Mouse (Mus musculus): ENCODE measurements around the gene Ak1.

GRCm38 (mm10) chr2:32658873-32659272, 37.3 kb downstream of the Ak1 start:
- no peak for TF ChIP-seq GATA1 (IDR thresholded peaks at IDR 0.05; ENCODE audit: borderline replicate concordance, low read length)
- TF ChIP-seq FLI1 (IDR thresholded peaks at IDR 0.05; ENCODE audit: low read length), result no peak
